Mouse (Mus musculus): ENCODE measurements at regions not wholly inside any gene's neighbourhood (a gene's known extent, or its start where the extent isn't known, plus 50 kb on each side); places are given as distances from the start of the nearest gene placed in this dataset.
"Not testable (repeated sequence)": the region's sequence is repeated elsewhere in the genome, so short reads cannot be mapped to it uniquely, and the experiment has no call there.

DNA sequence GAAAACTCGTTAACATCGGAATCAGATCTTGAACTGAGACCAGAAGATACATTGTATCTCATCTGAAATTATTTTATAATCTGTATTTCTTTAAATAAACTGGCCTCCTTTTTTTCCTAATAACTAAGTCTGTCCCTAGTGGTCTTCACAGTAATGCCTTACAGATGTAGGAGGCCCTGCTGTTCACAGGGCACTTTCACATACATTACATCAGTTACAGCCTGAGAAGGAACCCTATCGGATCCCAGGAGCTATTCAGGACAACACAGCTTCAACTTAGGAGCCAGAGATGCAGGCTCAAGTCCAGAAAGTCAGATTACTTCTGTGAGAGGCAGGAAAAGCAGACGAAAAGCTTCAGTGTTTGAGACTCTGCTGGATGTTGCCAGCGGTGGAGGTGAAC lies 806.2 kb downstream of the Ets1 start:
- DNase-seq (ENCODE audit: low spot score): no peak

DNA sequence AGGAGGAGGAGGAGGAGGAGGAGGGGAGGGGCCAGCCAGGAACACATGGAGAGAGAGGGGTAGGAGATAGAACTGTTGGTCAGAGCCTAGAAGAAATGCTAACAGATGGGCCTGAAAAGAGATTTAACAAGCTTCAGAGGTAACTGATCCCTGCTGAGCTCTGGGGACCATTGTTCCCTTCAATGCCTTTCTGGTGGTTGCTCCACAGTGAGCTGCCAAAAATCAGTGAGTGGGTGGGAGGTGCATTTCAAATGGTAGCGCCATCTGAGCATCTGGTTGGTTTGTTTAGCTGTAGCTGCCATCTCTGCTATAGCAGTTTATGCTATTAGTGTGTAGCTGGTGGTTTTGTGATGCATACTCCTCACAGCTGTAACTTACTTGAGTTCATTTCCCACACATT lies 809.9 kb downstream of the Ets1 start:
- no peak for DNase-seq (ENCODE audit: low spot score)

DNA sequence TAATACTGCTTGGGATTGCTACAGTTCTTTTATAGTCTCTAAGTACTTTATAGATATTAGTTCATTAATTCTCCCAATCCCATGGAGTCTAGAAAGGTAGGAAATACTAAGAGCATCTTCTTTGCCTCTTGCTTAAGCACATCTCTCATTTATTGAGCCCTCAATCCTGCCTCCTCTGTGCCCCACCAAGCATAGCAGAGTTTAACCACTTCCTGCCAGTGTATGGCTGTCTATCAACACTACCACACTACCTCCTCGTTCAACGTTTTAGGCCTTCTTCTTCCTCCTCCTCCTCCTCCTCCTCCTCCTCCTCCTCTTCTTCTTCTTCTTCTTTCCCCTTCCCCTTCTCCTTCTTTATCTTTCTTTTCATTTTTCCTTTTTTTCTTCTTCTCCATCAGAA lies 839.1 kb downstream of the Ets1 start:
- DNase-seq (ENCODE audit: low spot score): no peak

DNA sequence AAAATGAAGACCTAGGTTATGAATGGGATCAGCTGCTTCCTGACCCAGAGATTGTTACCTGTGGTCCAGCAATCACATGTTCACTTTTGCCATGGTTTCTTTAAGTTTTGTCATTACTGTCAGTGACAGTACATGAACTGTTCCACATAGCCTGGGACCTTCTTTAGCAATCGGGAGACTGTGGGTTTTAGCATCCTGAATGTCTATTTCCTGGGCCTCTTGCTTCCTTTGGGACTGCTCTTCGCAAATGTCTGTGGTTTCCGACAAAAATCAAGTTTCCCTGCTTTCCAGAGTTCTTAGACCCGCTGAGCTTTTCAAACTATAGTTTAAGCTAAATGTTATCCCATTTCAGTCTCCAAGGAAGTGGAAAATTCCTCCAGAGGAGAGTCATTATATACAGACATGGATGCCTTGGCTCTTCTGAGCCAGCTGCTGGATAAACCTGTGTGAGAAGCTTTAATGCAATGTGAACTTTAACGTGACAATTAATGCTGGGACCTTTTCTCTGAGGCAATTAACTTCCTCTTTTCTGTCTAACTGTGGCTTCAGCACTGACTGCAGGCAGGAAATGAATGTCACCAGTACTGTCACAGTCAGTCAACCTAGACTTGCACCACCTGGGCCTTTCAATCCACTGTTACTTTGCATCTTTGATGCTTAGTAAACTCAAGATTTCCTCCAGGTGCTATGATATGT lies 847.0 kb downstream of the Ets1 start:
- no peak for DNase-seq (ENCODE audit: low spot score)

DNA sequence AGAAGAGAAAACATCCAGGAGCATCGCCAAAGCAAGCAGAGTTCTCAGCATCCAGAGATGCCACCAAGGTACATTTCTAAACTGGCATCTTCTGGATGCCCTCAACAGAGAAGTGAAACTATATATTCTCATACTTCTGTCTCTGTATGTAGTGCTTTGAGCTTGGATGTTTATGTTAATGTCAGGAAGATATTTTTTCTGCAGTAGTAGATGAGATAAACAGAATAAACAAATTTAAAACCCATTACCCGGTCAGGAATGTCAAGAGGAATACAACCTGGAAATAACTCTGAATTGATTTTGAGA lies 847.5 kb downstream of the Ets1 start:
- no peak for DNase-seq (ENCODE audit: low spot score)

DNA sequence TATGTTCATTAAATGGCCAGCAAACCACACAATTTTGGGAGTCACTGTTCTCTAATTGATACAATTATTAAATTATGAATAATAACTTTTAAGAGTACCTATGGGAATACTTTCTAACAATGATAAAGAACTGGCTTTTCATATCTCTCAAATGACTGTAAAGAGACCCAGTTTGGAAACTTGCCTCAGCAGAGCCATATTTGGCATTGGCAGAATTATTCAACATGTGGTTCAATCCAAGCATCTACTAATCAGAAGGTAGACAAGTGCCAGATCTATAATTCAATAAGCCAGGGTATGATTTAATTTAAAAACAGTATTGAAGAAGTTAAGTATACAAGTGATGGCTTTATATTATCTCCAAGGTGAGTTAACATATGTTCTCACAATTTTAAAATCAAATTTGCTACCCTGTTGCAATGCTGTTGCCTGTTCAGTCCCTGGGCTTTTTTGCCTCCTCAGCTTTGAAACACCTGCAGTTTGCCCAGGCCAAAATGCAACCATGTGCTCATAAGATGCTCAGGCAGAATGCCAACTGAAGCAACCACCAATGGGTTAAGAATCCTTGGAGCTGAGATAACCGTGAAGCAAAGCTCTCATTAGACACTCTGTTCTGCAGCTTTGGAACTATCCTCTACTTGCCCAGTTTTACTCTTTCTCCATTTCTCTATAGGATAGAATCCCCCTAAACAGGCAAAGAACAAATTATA lies 897.2 kb downstream of the Ets1 start:
- DNase-seq (ENCODE audit: low spot score): no peak

DNA sequence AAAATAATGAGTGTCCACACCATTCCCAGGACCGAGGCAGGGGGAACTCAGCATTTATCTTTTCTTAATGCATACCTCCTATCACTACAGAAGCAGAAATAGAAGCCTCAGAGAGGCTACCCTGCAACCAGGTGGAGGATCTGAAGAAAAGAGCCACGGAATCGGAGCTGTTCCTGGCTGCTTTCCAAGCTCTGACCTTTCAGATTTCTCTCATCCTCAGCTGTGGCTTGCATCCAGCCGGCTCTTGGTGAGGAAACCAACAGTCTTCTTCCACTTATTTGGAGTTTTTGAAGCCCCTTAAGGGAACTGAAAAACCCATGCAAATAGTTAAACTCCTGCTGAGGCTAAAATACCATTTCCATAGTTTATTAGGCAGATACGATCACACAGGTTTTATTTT lies 907.3 kb downstream of the Ets1 start:
- no peak for DNase-seq (ENCODE audit: low spot score)

DNA sequence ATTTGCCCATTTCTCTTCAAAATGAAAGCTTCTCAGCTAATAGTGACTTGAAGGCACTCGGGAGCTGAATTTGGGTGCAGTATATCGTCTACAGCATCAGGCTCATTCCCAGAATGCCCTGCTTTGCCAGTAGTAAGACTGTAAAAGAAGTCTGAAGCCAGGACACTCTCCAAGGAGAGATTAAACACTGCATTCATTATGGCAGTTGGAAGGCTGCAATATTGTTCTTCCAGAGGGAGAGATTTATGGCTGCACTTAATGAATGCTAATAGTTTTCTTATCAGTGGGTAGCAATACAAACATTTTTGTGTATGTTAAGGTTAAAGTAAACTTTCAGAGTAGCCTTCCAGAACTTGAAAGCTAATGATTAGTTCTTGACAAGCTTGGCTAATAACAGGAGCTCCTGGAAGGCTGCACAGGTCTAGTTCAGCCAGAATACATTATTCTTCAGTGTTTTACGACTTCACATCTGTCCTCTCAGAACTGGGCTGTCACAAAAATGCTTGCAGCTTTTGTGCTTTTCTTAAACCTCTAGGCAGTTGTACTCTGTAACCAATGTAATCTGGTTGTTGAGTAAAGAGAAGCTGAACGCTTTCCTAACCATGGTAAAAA lies 910.2 kb downstream of the Ets1 start:
- peak; percentile 3 for DNase-seq (ENCODE audit: low spot score)

DNA sequence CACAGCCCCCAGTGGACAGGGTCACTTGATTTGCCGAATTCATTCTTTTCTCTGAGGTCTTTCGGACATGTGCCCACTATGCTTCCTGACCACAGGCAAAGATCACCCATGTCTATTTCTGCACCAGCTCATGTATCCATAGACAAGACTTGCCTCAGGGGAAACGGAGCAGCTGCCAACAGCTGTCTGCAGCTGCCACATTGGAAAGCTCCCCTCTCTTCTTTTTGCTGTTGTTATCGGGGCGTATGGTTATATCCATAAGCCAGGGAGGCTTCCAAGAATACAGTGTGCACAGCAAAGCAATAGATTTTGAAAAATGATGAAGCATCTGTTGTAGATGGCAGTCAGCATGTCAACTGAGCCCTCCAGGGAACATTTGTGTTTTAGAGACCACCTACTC lies 913.4 kb downstream of the Ets1 start:
- DNase-seq (ENCODE audit: low spot score): no peak

DNA sequence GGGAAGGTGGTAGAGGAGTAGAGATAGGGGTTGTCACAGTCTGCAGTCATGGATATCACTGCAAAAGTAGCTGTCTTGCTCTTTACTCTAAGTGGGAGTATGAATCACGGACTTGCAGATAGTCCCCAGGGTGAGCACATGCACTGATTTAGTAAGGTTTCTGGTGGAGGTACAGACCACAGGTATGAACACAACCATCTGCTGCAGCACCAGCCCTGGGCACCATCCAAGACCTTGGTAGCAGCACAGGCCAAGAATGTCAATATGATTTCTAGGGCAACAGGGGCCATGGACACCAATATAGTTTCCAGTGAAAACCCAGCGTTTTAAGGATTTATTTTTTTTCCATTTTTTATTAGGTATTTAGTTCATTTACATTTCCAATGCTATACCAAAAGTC lies 913.7 kb upstream of the Kirrel3 start:
- no peak for DNase-seq (ENCODE audit: low spot score)

DNA sequence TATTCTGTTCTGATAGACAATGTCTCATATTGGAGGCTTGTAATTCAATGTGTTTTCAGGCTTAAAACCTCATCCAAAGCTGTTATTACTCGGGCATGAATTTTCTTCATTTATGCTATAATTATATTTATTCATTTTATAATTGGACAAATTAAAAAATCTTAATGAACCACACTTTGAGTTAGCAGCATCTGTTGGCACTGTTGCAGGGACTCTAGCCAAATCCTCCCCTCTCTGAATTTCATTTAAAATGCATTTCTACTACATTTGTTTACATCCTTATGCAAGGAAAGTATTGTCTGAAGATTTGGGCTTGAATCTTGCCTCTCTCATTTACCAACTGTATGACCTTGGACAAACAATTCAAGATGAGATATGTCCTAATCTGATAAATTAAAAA lies 874.2 kb upstream of the Kirrel3 start:
- no peak for DNase-seq (ENCODE audit: low spot score)

DNA sequence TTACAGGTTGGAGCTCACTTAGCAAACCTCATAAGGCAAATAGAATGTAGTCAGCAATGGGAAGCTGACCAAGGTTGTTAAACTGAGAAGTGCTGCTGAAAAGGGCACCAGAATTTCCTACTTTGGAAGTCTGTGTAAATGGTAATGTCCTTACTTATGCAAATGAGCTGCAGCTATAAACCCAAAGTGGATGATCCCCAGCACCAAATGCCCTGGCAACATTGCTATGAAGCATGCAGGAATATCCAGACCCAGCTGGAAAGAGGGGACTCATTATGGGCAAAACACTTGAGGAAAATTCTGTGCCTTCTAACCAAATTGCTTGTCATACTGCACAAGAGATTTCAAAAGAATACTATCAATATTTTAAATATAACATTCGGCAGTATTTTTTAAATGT lies 861.3 kb upstream of the Kirrel3 start:
- no peak for DNase-seq (ENCODE audit: low spot score)

DNA sequence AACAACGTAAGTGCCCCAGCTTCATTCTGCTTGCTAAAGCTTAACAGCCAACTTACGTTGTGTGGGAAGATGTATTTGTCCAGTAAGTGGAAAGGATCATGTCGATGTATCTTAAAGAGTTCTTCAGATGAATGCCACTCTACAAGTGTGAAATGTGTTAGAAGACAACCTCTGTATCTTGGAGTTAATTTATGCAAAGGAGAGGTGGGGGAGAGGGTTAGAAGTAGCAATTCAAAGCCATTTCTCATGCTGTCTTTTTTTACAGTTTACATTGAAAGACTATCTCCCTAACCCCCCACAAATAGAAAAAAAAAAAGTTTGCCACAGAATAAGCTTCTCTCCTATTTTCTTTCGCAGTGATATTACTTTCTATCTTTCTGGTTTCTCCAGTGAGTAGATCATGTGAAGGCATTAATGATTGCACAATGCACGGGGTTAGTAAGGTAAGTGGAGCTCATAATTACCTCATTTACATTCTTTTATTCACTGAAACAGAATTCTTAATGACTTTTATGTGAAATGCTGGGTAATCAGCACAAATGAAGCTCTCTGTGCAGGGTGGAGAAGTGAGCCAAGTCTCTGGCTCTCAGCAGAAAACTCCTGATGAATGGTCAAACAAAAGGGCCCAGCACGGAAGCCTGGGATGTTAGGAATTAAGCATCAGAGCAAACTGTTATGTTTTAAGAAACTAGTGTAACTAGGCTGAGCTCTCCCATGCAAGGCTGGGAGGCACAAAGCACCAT lies 855.8 kb upstream of the Kirrel3 start:
- DNase-seq (ENCODE audit: low spot score): no peak

DNA sequence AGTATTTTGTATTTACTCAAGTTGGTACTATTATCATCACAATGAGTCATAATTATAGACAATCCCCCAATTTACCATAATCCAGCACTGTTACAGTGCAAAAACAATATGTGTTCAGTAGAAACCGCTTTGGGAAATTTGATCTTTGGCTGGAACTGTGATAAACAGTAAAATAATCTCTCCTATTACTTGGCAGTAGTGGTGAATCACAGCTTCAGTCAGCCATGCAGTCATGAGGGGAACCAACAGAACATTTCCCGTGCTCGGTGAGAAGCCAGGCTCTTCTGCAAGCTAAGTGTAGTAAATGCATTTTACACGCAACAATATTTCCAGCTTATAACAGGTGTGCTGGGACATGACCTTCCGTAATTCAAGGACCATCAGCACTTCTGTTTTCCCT lies 822.7 kb upstream of the Kirrel3 start:
- DNase-seq (ENCODE audit: low spot score): no peak

DNA sequence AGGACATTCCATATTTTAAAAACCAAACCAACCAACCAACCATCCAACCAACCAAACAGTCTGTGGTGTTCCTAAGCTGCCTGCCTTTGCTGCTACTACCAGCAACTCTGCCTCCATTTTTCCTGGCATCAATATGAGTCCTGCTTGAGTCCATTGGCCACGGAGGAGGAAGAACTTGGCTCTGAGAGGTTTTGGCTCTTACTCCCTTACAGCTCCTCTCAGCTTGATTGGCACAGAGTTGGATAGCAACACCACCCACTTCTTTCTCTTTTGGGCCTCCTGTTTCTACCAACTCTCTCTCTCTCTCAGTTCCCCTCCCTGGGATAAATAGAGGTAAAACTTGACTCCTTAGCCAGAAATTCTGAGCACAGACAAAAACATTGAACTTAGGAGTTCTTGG lies 804.6 kb upstream of the Kirrel3 start:
- no peak for DNase-seq (ENCODE audit: low spot score)

DNA sequence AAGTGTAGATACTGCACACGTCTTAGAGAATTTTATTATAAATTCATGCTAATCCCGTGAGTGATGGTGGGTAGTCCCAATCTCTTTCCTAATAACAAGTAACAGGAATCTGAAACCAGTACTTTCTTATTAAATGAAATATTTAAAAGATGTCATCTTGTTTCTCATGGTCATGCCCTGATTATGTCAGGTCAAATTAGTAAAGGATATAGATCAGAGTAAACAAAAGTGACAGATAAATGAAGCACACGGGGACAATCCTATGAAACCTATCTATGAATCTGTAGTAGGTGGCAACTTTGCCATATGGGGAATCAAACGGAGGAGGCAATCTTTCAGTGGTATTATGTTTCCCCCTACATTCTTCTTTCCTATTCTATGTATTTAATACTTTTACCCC lies 794.0 kb upstream of the Kirrel3 start:
- no peak for DNase-seq (ENCODE audit: low spot score)

DNA sequence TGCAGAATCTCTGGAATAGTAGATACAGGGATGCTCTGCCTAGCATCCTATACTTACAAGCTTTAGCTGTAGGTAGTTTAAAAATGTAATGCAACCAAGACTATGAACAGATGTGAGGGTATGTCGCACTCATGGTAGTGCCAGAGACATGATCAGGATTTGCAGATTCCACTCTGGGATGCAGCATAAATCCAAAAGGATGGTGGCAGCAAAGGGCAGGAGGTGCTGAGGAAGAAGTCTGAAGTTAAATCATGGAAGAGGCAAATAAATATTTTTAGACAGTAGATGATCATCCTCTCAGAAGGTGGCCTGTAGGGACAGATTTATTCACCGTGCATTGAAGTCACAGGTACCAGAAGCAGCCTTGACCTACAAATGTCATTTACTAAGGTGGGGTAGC lies 768.1 kb upstream of the Kirrel3 start:
- DNase-seq (ENCODE audit: low spot score): no peak

DNA sequence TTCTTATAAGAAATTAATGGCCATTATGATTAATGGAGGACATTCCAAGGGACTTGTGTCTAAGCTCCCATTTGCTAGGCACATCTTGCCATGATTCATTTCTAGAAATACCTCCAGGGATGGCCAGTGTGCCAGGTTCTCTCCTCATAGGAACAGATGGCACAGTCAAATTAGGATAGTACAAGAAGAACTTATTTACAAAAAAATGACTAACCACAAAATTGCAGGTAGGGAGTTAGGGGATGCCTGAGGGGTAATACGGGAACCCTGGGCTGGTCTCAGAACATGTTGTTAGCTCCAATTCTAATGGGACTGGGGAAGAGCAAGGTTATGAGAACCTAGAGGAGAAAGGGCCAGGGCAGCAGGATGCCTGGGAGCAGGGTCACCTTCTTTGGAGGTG lies 760.9 kb upstream of the Kirrel3 start:
- no peak for DNase-seq (ENCODE audit: low spot score)

DNA sequence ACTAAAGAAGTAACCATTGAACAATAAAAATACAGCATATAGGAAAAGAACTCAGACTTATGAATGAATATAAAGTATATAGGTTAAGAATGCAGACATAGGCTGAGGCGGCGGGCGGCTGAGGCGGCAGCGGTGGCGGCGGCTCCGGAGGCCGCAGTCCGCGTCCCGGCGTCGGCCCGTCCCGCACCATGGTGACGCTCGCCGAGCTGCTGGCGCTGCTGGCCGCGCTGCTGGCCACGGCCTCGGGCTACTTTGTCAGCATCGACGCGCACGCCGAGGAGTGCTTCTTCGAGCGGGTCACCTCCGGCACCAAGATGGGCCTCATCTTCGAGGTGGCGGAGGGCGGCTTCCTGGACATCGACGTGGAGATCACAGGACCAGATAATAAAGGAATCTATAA lies 757.6 kb upstream of the Kirrel3 start:
- DNase-seq (ENCODE audit: low spot score): not testable (repeated sequence)

DNA sequence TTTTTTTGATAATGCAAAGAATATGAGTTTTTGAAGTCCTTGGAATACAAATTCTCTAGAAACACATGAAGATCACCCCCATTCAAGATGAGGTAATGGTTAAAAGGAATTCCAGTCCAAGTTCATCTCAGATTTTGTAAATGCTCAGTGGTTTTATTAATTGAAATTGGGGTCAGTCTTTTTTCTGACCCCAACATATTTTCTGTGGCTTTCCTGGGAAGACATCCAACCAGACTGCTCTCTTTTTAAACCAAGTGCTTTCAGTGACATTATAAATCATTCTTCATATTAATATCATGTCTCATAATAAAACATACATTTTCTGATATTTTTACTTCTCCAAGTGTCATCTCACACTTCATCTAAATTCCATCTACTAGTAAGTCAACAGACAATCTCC lies 725.0 kb upstream of the Kirrel3 start:
- no peak for DNase-seq (ENCODE audit: low spot score)

DNA sequence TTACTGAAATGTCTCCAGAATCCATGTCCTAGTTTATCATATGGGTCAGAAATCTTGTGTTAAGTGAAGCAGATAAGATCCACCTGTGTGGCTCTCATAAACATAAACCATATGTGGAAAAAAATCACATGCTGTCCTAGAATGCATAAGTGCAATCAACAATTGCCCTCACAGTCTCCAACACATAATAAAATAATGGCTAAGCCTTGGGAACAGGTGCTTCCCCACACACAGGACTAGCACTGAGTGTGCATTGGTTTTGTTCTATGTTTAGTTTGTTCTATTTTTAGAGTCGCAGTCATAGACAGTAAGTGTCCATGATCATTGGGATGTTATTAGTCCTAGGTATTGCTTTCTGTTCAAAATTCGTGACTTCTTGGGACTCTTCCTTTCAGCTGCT lies 719.5 kb upstream of the Kirrel3 start:
- no peak for DNase-seq (ENCODE audit: low spot score)

DNA sequence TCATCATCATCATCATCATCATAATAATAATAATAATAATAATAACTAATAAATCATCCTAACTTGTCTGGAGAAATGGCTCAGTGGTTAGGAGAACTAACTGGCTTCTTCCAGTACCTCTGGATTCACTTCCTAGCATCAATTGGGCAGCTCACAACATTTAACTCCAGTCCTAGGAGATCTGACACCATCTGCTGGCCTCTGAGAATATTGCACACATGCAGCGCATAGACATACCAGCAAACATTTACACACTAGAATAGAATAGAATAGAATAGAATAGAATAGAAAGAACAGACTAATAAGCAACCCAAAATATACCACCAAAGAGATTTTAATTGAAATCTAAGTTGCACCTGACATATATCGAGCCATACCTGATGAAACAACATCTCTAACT lies 715.9 kb upstream of the Kirrel3 start:
- DNase-seq (ENCODE audit: low spot score): peak; percentile 17

DNA sequence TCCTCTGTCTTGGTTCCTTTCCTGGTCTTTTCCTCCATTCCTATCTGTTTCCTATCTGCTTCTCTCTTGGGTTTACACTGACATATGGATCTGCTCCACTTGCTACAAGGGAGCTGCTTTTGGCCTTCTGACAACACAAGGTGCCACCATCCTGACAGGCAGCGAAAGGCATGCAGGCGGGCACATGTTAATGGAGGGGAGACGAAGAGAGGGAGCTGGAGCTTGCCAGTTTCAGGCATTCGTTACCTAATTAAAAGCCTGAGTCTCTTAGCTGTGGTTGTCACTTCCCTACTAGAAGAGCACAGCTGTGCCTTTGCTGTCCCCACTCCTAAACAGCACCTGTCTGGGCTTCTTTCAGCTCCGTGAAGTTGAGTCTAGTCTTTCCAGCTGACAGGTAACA lies 711.5 kb upstream of the Kirrel3 start:
- no peak for DNase-seq (ENCODE audit: low spot score)
